Mouse (Mus musculus): ENCODE data around the gene Psmb9. TPM values are rescaled to one million over a fixed set of nuclear protein-coding genes. Genes with fewer than 3 reads are reported as not detected.
"Not testable (repeated sequence)": the region's sequence is repeated elsewhere in the genome, so short reads cannot be mapped to it uniquely, and the experiment has no call there.

Gene Psmb9
- polyA plus RNA-seq, 1 experiment from 2014 or later, result 2.2 TPM

DNA sequence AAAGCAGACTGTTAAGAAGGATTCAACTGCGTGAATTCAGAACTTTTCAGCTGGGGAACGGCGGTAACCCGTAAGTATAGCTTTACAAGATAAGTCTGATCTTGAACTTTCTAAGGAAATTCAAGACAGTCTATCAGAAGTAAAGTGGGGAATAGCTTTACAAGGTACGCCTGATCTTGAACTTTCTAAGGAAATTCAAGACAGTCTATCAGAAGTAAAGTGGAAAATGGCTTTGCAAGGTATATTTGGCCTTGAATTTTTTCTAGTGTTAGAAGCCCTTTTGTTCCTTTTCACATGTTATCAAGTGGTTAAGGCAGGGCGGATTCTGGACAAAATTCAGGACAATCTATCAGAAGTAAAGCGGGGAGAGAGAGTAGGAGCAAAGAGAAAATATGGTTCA is 32.2 kb upstream of the Psmb9 start:
- DNase-seq; H3K27me3 ChIP-seq (ENCODE audit: control insufficient read depth, insufficient read depth, low read length); H3K4me3 ChIP-seq (replicated peaks; ENCODE audit: low read depth, low read length); H3K4me2 ChIP-seq (ENCODE audit: low read length); H3K9me3 ChIP-seq (ENCODE audit: control insufficient read depth, low read length); H3K9ac ChIP-seq (replicated peaks; ENCODE audit: low read length); H3K27ac ChIP-seq (replicated peaks; ENCODE audit: low read depth, low read length); H3K4me1 ChIP-seq (ENCODE audit: control insufficient read depth, insufficient read depth, low read length); ATAC-seq (ENCODE audit: low FRiP score, low TSS enrichment); H3K36me3 ChIP-seq (ENCODE audit: control insufficient read depth, insufficient read depth, low read length): not testable (repeated sequence)
- WGBS, result 90% methylated on average over 3 of the region's 7 CpGs

DNA sequence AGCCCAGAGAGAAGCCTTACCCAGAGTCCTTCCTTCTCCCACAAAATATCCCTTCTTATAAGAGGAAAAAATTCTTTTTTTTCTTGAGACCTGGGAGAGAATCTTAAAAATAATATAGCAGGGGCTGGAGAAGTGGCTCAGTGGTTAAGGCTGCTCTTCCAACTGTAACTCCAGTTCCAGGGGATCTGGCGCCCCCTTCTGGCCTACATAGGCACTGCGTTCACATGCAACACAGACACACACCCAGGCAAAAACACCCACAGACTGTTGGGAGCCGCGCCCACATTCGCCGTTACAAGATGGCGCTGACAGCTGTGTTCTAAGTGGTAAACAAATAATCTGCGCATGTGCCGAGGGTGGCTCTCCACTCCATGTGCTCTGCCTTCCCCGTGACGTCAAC is 31.5 kb upstream of the Psmb9 start:
- WGBS, result 89% methylated on average over 7 of the region's 11 CpGs

DNA sequence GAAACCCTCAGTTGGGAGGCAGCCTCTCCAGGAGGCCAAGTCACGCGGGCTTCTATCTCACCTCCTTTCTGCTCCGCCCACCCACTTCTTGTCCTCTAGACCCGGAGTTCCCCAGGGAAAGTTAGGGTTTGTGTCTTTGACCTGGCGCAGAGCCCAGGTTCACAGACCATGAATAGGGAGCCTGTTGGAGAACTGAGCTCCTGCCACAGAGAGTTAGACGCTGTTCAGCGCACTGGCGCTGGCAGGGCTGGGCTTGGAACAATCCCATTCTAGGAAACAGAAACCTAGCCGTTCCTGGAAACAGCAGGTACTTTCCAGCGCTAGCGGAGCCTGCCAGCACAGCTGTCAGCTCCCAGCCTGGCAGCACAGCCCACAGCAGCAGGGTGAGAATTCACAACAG is 31.1 kb upstream of the Psmb9 start:
- Histone ChIP-seq H3K9me3 (ENCODE audit: control insufficient read depth, low read length) (no peaks in the 10 kb centered on the region), H3K4me2 (ENCODE audit: low read length) (no peak overlapping the region), H3K27ac (replicated peaks; ENCODE audit: low read depth, low read length) (no peak overlapping the region), H3K9ac (replicated peaks; ENCODE audit: low read length) (no peak overlapping the region), H3K4me1 (ENCODE audit: control insufficient read depth, insufficient read depth, low read length) (no peaks in the 10 kb centered on the region), H3K36me3 (ENCODE audit: control insufficient read depth, insufficient read depth, low read length) (no peaks in the 10 kb centered on the region), H3K4me3 (replicated peaks; ENCODE audit: low read depth, low read length) (no peak overlapping the region), H3K27me3 (ENCODE audit: control insufficient read depth, insufficient read depth, low read length) (no peaks in the 10 kb centered on the region)
- DNase-seq (no peak), ATAC-seq (ENCODE audit: low FRiP score, low TSS enrichment) (no peak)
- WGBS, result 79% methylated on average over 11 of the region's 11 CpGs

More for the DNA sequence above, 31.5 kb upstream of the Psmb9 start:
- H3K36me3 ChIP-seq (ENCODE audit: control insufficient read depth, insufficient read depth, low read length); DNase-seq; H3K27me3 ChIP-seq (ENCODE audit: control insufficient read depth, insufficient read depth, low read length); H3K9ac ChIP-seq (replicated peaks; ENCODE audit: low read length); ATAC-seq (ENCODE audit: low FRiP score, low TSS enrichment); H3K4me3 ChIP-seq (replicated peaks; ENCODE audit: low read depth, low read length); H3K4me1 ChIP-seq (ENCODE audit: control insufficient read depth, insufficient read depth, low read length); H3K27ac ChIP-seq (replicated peaks; ENCODE audit: low read depth, low read length); H3K9me3 ChIP-seq (ENCODE audit: control insufficient read depth, low read length); H3K4me2 ChIP-seq (ENCODE audit: low read length): not testable (repeated sequence)

DNA sequence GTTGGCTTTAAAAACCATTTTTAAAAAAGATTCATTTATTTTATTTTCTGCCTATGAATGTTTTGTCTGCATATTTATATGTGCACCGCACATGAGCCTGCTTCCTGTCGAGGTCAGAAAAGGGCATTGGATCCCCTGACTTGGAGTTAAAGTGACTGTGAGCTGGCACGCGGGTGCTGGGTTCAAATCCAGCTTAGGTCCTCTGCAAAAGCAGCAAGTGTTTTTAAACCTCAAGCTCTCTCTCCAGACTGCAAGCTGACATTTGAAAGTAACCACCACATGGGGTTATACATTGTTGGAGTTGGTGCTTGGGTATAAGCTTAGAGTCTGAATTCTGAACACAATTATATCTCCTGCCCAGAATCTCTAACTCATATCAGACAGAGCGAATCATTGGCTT is 30.4 kb upstream of the Psmb9 start:
- DNase-seq, result no peak
- H3K4me3 ChIP-seq (replicated peaks; ENCODE audit: low read depth, low read length), result no peak overlapping the region
- H3K4me2 ChIP-seq (ENCODE audit: low read length), result no peak overlapping the region
- no peaks in the 10 kb centered on the region for H3K4me1 ChIP-seq (ENCODE audit: control insufficient read depth, insufficient read depth, low read length)
- ATAC-seq (ENCODE audit: low FRiP score, low TSS enrichment), result no peak
- no peaks in the 10 kb centered on the region for H3K9me3 ChIP-seq (ENCODE audit: control insufficient read depth, low read length)
- no peak overlapping the region for H3K27ac ChIP-seq (replicated peaks; ENCODE audit: low read depth, low read length)
- H3K9ac ChIP-seq (replicated peaks; ENCODE audit: low read length), result no peak overlapping the region
- peaks cover 6% of the 10 kb centered on the region; the same call in 1 of the 2 replicates for H3K27me3 ChIP-seq (ENCODE audit: control insufficient read depth, insufficient read depth, low read length)
- 90% methylated on average over 5 of the region's 5 CpGs for WGBS
- no peaks in the 10 kb centered on the region for H3K36me3 ChIP-seq (ENCODE audit: control insufficient read depth, insufficient read depth, low read length)

DNA sequence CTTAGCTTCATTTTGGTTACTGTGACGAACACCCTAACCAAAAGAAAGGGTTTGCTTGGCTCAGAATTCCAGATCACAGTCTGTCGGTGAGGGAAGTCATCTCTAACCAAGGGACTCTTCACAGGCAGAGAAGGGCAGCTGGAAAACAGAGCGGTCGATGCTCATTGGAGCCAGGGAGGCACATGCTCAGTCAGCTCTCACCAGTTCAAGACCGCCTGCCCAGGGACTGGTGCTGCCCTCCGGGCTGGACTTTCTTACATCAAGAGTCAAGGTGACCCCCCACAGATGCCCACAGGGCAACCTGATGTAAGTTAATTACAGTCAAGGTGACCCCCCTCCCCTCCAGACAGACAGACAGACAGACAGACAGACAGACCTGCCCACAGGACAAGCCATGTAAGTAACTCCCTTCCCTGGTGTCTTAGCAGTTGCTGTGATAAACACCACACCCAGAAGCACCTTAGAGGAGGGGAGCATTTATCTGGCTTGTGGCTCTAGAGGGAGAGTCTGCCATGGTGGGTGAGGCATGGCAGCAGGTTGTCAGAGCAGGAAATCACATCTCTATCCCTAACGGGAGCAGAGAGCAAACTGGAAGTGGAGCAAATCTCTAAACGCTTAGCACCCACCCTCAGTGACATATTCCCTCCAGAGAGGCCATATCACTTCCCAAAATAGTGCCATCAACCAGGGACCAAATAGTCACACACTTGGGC is 29.8 kb upstream of the Psmb9 start:
- Histone ChIP-seq H3K9me3 (ENCODE audit: control insufficient read depth, low read length) (no peaks in the 10 kb centered on the region), H3K9ac (replicated peaks; ENCODE audit: low read length) (no peak overlapping the region), H3K27me3 (ENCODE audit: control insufficient read depth, insufficient read depth, low read length) (peaks cover 9% of the 10 kb centered on the region; the same call in 1 of the 2 replicates), H3K4me1 (ENCODE audit: control insufficient read depth, insufficient read depth, low read length) (no peaks in the 10 kb centered on the region), H3K4me2 (ENCODE audit: low read length) (no peak overlapping the region), H3K36me3 (ENCODE audit: control insufficient read depth, insufficient read depth, low read length) (no peaks in the 10 kb centered on the region), H3K27ac (replicated peaks; ENCODE audit: low read depth, low read length) (no peak overlapping the region), H3K4me3 (replicated peaks; ENCODE audit: low read depth, low read length) (no peak overlapping the region)
- ATAC-seq (ENCODE audit: low FRiP score, low TSS enrichment) (no peak), DNase-seq (no peak)
- 83% methylated on average over 8 of the region's 8 CpGs for WGBS

DNA sequence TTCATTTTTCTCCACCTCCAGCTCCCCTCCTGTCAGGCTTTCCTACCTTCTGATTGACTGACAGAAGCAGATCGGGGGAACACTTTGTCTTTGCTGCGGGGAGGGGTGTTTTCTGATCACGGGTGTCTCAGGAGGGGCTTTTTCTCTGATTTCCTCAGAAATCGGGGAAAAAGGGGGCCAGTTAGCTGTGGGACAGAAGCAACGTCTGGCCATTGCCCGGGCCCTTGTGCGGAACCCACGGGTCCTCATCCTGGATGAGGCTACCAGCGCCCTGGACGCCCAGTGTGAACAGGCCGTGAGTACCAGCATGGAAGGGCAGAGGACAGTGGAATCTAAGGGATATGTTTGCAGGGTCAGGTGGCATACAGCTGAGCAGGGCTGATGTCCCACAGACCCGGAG is 27.6 kb upstream of the Psmb9 start:
- H3K9ac ChIP-seq (replicated peaks; ENCODE audit: low read length), result no peak overlapping the region
- no peaks in the 10 kb centered on the region for H3K9me3 ChIP-seq (ENCODE audit: control insufficient read depth, low read length)
- H3K36me3 ChIP-seq (ENCODE audit: control insufficient read depth, insufficient read depth, low read length), result no peaks in the 10 kb centered on the region
- H3K4me2 ChIP-seq (ENCODE audit: low read length), result no peak overlapping the region
- no peaks in the 10 kb centered on the region for H3K4me1 ChIP-seq (ENCODE audit: control insufficient read depth, insufficient read depth, low read length)
- WGBS, result 87% methylated on average over 12 of the region's 12 CpGs
- H3K27ac ChIP-seq (replicated peaks; ENCODE audit: low read depth, low read length), result no peak overlapping the region
- DNase-seq, result no peak
- H3K27me3 ChIP-seq (ENCODE audit: control insufficient read depth, insufficient read depth, low read length), result peaks cover 14% of the 10 kb centered on the region; the same call in 1 of the 2 replicates
- H3K4me3 ChIP-seq (replicated peaks; ENCODE audit: low read depth, low read length), result no peak overlapping the region
- no peak for ATAC-seq (ENCODE audit: low FRiP score, low TSS enrichment)

DNA sequence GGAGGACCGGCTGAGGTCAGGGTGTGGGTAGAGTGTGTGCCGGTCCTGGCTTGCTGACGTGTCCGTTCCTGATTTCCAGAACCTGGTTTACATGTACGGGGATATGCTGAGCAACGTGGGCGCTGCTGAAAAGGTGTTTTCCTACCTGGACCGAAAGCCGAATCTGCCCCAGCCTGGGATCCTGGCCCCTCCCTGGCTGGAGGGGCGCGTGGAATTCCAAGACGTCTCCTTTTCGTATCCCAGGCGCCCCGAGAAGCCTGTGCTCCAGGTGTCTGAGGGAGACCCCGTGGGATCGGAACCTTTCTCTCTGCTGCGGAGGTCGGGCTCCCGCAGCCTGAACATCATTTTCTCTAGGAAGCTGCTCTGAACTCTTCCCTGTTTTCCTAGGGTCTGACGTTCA is 26.4 kb upstream of the Psmb9 start:
- Histone ChIP-seq H3K4me2 (ENCODE audit: low read length) (peak overlapping the region; percentile 17; the same call in 1 of the 2 replicates), H3K27me3 (ENCODE audit: control insufficient read depth, insufficient read depth, low read length) (peaks cover 14% of the 10 kb centered on the region; the same call in 1 of the 2 replicates), H3K4me1 (ENCODE audit: control insufficient read depth, insufficient read depth, low read length) (no peaks in the 10 kb centered on the region), H3K9me3 (ENCODE audit: control insufficient read depth, low read length) (no peaks in the 10 kb centered on the region), H3K4me3 (replicated peaks; ENCODE audit: low read depth, low read length) (no peak overlapping the region), H3K36me3 (ENCODE audit: control insufficient read depth, insufficient read depth, low read length) (no peaks in the 10 kb centered on the region), H3K27ac (replicated peaks; ENCODE audit: low read depth, low read length) (no peak overlapping the region), H3K9ac (replicated peaks; ENCODE audit: low read length) (no peak overlapping the region)
- no peak for ATAC-seq (ENCODE audit: low FRiP score, low TSS enrichment)
- no peak for DNase-seq
- WGBS, result 47% methylated on average over 21 of the region's 21 CpGs

DNA sequence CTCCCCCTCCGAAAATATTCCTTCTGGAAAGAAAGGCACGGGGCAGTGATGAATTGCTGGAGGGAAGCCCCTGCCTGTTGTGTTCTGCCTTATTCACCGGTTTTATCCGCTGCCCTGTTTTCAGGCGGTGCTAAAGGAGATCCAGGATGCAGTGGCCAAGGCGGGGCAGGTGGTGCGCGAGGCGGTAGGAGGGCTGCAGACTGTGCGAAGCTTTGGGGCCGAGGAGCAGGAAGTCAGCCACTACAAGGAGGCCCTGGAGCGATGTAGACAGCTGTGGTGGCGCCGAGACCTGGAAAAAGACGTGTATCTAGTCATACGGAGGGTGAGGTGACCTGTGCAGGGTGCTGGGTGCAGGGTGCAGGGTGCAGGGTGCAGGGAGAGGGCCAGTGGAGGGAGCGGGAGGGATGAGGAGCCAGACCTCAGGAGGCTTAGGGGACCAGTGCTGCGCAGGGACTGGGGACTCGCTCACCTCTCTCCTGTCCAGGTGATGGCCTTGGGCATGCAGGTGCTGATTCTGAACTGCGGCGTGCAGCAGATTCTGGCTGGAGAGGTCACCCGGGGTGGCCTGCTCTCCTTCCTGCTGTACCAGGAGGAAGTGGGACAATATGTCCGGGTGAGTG is 24.3 kb upstream of the Psmb9 start:
- Histone ChIP-seq H3K9me3 (ENCODE audit: control insufficient read depth, low read length) (no peaks in the 10 kb centered on the region), H3K27me3 (ENCODE audit: control insufficient read depth, insufficient read depth, low read length) (peaks cover 14% of the 10 kb centered on the region; the same call in 1 of the 2 replicates), H3K36me3 (ENCODE audit: control insufficient read depth, insufficient read depth, low read length) (no peaks in the 10 kb centered on the region), H3K4me3 (replicated peaks; ENCODE audit: low read depth, low read length) (no peak overlapping the region), H3K27ac (replicated peaks; ENCODE audit: low read depth, low read length) (no peak overlapping the region), H3K4me1 (ENCODE audit: control insufficient read depth, insufficient read depth, low read length) (no peaks in the 10 kb centered on the region), H3K4me2 (ENCODE audit: low read length) (no peak overlapping the region), H3K9ac (replicated peaks; ENCODE audit: low read length) (no peak overlapping the region)
- ATAC-seq (ENCODE audit: low FRiP score, low TSS enrichment), result no peak
- WGBS, result 18% methylated on average over 23 of the region's 23 CpGs
- DNase-seq, result no peak

DNA sequence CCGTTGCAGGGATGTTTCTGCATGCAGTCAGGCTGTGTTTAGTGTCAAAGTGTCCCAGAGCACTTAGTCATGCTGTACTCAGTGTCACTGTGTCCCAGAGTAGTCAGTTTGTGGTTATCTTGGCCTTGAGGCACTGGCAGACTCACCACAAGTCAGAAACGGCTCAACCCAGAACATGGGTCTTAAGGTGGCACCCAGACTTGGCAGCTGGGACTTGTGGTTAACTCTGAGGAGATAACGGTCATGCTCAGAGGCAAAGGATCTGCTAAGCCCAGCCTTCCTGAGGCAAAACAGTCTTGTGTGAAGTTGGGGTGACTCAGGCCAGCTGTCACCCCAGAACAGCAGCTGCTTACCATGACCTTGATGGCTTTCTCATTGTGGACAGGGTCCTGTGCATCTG is 23.0 kb upstream of the Psmb9 start:
- no peaks in the 10 kb centered on the region for H3K36me3 ChIP-seq (ENCODE audit: control insufficient read depth, insufficient read depth, low read length)
- no peak overlapping the region for H3K9ac ChIP-seq (replicated peaks; ENCODE audit: low read length)
- DNase-seq, result no peak
- H3K4me2 ChIP-seq (ENCODE audit: low read length), result no peak overlapping the region
- peaks cover 23% of the 10 kb centered on the region for H3K27me3 ChIP-seq (ENCODE audit: control insufficient read depth, insufficient read depth, low read length)
- H3K4me3 ChIP-seq (replicated peaks; ENCODE audit: low read depth, low read length), result no peak overlapping the region
- H3K27ac ChIP-seq (replicated peaks; ENCODE audit: low read depth, low read length), result no peak overlapping the region
- H3K9me3 ChIP-seq (ENCODE audit: control insufficient read depth, low read length), result no peaks in the 10 kb centered on the region
- no peaks in the 10 kb centered on the region for H3K4me1 ChIP-seq (ENCODE audit: control insufficient read depth, insufficient read depth, low read length)
- ATAC-seq (ENCODE audit: low FRiP score, low TSS enrichment), result no peak
- 74% methylated on average over 3 of the region's 3 CpGs for WGBS
